Mouse (Mus musculus) thymus, adult 2 months (tissue): ENCODE measurements around the gene Rbm12.

ENCODE experiments used
- CTCF ChIP-seq: fragments of 200-500 bp; IDR thresholded peaks from 2 replicates; pipeline ENCODE4 v1.5.1; 2012; ENCODE audit warnings: mild to moderate bottlenecking, control low read depth, low read length, moderate library complexity, borderline replicate concordance; ENCODE audit not compliant: control insufficient read depth, poor library complexity, insufficient read depth; ENCODE audit errors: extremely low read depth
- POLR2A ChIP-seq: fragments of 200-500 bp; IDR thresholded peaks from 2 replicates; pipeline ENCODE4 v1.6.1; 2012; ENCODE audit warnings: mild to moderate bottlenecking, low read length, control low read depth, moderate library complexity; ENCODE audit not compliant: control insufficient read depth, poor library complexity, insufficient read depth; ENCODE audit errors: extremely low read depth

DNA sequence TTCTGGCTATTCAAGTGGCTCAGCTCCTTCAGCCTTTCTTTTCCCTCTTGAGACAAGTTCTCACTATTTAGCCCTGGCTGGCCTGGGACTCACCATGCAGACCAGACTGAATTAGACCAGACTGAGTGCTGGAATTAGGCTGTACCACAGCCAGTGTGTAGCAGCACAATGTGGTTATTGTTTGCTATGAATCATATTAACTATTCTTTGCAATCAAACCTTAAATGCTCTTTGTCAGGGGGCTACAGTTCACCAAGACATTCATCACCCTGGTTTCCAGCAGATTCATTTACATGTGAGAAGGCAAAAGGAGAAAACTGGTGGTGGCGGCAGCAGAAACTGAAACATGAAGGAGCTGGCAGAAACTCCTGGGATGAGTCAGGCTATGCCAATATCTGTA, 22.0 kb downstream of the Rbm12 start:
- TF ChIP-seq CTCF (no peak), POLR2A (no peak)
